Mouse (Mus musculus): ENCODE data around the gene B3gnt4.

Gene B3gnt4

DNA sequence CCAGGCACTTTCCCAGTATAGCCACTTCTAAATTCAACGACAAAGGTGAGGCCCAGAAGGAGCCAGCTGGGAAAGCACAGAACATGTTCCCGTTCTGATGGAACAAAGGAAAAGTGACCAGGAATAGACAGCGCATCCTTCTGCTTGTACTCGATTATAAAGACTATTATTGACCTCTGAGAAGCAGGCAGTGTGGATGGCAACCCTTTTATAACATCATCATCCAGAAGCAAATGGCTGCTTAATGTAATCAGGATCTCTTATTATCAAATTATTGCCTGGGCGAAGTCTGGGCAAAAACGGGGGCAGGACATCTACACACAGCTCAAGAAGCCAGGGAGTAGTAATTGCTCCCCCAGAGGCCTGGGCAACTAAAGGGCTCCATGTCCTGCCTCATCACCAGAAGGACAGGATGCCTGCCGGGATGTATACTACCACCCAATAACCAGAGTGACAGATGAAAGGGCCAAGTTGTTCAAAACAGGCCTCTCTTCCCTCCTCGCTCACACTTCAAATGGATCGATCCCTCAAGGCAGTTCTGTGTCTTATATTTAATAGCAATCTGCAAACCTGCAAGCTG is 15.7 kb downstream of the B3gnt4 start:
- DNase-seq (ENCODE audit: low spot score): no peak

DNA sequence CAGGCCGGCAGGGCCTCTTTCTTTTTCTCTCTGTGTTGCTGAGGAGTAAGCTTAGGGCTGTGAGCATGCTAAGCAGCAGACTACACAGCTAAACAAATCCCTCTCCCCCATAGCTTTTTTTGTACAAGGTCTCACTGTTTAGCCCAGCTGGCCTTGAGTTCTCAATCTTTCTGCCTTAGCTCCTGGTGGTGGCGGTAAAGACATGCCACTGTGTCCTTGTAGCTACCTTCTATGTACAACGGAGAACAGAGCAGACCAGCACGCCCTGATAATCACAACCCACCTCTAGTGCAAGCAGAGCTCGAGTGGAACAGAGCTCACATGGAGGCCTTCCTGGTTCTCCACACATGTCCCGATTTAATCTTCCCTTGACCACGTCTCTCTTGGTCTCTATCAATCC is 18.4 kb downstream of the B3gnt4 start:
- DNase-seq (ENCODE audit: low spot score): no peak

GRCm38 (mm10) chr5:123530056-123530455 is 19.8 kb downstream of the B3gnt4 start:
- no peak for DNase-seq (ENCODE audit: low spot score)

GRCm38 (mm10) chr5:123533801-123534200 is 23.5 kb downstream of the B3gnt4 start:
- no peak for DNase-seq (ENCODE audit: low spot score)

- no peak for DNase-seq (ENCODE audit: low spot score)
Measured at GRCm38 (mm10) chr5:123555693-123556092, 45.4 kb downstream of the B3gnt4 start.

GRCm38 (mm10) chr5:123556451-123556850 is 46.2 kb downstream of the B3gnt4 start:
- DNase-seq (ENCODE audit: low spot score): no peak

DNA sequence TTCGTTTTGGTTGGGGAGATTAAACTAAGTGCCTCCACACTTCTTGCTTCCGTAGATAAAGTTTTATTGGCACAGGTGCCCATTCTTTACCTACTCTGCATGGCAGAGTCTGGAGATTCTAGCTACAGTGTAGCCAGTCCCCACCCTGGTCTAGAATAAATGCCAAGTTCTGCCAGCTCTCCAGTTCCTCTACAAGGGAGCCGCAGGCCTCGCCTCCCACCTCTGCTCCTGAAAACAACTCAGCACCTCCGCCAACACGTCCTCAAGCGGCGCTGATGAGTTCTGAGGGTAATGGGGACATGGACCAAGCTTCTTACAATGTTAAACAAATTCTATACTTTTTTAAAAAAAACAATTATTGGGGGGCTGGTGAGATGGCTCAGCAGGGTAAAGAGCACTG is 49.3 kb downstream of the B3gnt4 start:
- no peak for DNase-seq (ENCODE audit: low spot score)

GRCm38 (mm10) chr5:123561128-123561527 is 50.9 kb downstream of the B3gnt4 start:
- DNase-seq (ENCODE audit: low spot score): no peak

All from adipocyte (in vitro differentiated cells).